11 mouse cellular contexts compared by ENCODE assay signal in the genomic region with DNA sequence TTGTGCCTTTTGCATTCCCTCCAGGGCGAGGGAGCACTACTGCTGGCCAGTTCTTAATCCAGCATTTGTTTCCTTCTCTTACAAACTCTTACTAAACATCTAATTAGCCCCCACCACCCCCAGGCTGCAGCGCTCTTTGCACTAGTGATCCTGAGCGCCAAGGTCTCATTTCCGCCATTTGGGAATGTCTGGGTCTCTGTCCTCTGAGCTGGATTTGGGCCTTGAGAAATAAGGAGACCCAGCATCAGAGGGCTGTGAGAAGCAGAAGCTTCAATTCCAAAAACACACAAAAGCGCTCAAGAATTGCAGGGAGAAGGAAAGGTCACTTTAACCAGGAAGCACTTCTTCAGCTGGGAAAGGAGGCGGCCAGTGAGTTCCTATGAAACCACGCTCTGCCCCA. TPM values are rescaled to one million over a fixed set of nuclear protein-coding genes. Genes with fewer than 3 reads are reported as not detected.
DNase-seq lines count a peak whose midpoint lies in the region; ATAC-seq and TF ChIP-seq lines count a peak whose summit lies in the region.
"Had no signal": no experiment of that assay in that cellular context is flagged by ENCODE, and none has a peak within 500 bp of the region (broad histone marks: within the 10 kb centered on the region; RNA-seq: fewer than 3 reads in every experiment).

No protein-coding gene starts in this region.

- no peak overlapping the region for H3K9ac ChIP-seq in kidney, embryonic 15.5 days
- no peak overlapping the region for H3K9ac ChIP-seq in embryonic facial prominence, embryonic 11.5 days (replicated peaks; ENCODE audit: low read length)
- no peak overlapping the region for H3K9ac ChIP-seq in hindbrain, embryonic 15.5 days
- H3K9ac ChIP-seq in midbrain, embryonic 16.5 days (ENCODE audit: low read depth, low read length): no peak overlapping the region
- H3K9ac ChIP-seq: heart, embryonic 15.5 days had no signal

- no peaks in the 10 kb centered on the region for H3K4me1 ChIP-seq in kidney, adult 2 months (ENCODE audit: control insufficient read depth, insufficient read depth, low read length)
- peaks cover 21% of the 10 kb centered on the region for H3K4me1 ChIP-seq in kidney, embryonic 15.5 days
- H3K4me1 ChIP-seq in embryonic facial prominence, embryonic 11.5 days (ENCODE audit: control insufficient read depth, insufficient read depth, low read length): no peaks in the 10 kb centered on the region
- peaks cover 40% of the 10 kb centered on the region for H3K4me1 ChIP-seq in hindbrain, embryonic 15.5 days (replicated peaks)
- peaks cover 39% of the 10 kb centered on the region for H3K4me1 ChIP-seq in midbrain, embryonic 16.5 days (ENCODE audit: control insufficient read depth, insufficient read depth, low read length)
- H3K4me1 ChIP-seq: heart, embryonic 15.5 days had no signal

- no peak for ATAC-seq in kidney, embryonic 15.5 days (replicated peaks; ENCODE audit: low FRiP score)
- no peak for ATAC-seq in embryonic facial prominence, embryonic 11.5 days (replicated peaks; ENCODE audit: insufficient number of reproducible peaks, low FRiP score, low TSS enrichment, low read depth)
- ATAC-seq in hindbrain, embryonic 15.5 days (ENCODE audit: low FRiP score, low read depth): no peak
- ATAC-seq in midbrain, embryonic 16.5 days: no peak

- no peak for TF ChIP-seq POLR2A in kidney, adult 2 months (IDR thresholded peaks at IDR 0.05; ENCODE audit: low read depth, low read length)

- no peak for TF ChIP-seq CTCF in kidney, adult 2 months (conservative IDR thresholded peaks at IDR 0.05; ENCODE audit: insufficient read depth, insufficient read length, low read depth, low read length)

- no peak overlapping the region for H3K4me2 ChIP-seq in kidney, embryonic 15.5 days
- H3K4me2 ChIP-seq in embryonic facial prominence, embryonic 11.5 days (ENCODE audit: low read depth, low read length): no peak overlapping the region
- H3K4me2 ChIP-seq in hindbrain, embryonic 15.5 days: no peak overlapping the region
- no peak overlapping the region for H3K4me2 ChIP-seq in midbrain, embryonic 16.5 days (ENCODE audit: low read length)
- H3K4me2 ChIP-seq: heart, embryonic 15.5 days had no signal

- H3K36me3 ChIP-seq in kidney, adult 2 months (ENCODE audit: control insufficient read depth, insufficient read depth, low read length): no peaks in the 10 kb centered on the region
- H3K36me3 ChIP-seq in kidney, embryonic 15.5 days: no peaks in the 10 kb centered on the region
- H3K36me3 ChIP-seq in embryonic facial prominence, embryonic 11.5 days (replicated peaks; ENCODE audit: control insufficient read depth, insufficient read depth, low read depth, low read length): no peaks in the 10 kb centered on the region
- H3K36me3 ChIP-seq in hindbrain, embryonic 15.5 days: no peaks in the 10 kb centered on the region
- H3K36me3 ChIP-seq in midbrain, embryonic 16.5 days (ENCODE audit: control insufficient read depth, insufficient read depth, low read length): no peaks in the 10 kb centered on the region
- H3K36me3 ChIP-seq: heart, embryonic 15.5 days had no signal

- H3K9me3 ChIP-seq in kidney, embryonic 15.5 days (replicated peaks): no peaks in the 10 kb centered on the region
- no peaks in the 10 kb centered on the region for H3K9me3 ChIP-seq in embryonic facial prominence, embryonic 11.5 days (replicated peaks; ENCODE audit: control insufficient read depth, low read length)
- no peaks in the 10 kb centered on the region for H3K9me3 ChIP-seq in hindbrain, embryonic 15.5 days
- no peaks in the 10 kb centered on the region for H3K9me3 ChIP-seq in midbrain, embryonic 16.5 days (replicated peaks; ENCODE audit: control insufficient read depth, low read length, poor library complexity, severe bottlenecking)
- H3K9me3 ChIP-seq: heart, embryonic 15.5 days had no signal

- peak overlapping the region; percentile 56; the same call in 1 of the 2 replicates for H3K27ac ChIP-seq in kidney, adult 2 months (ENCODE audit: insufficient read depth, low read depth, low read length)
- no peak overlapping the region for H3K27ac ChIP-seq in kidney, embryonic 15.5 days
- H3K27ac ChIP-seq in embryonic facial prominence, embryonic 11.5 days (replicated peaks; ENCODE audit: low read depth, low read length): peak overlapping the region; percentile 11; the same call in 1 of the 2 replicates
- H3K27ac ChIP-seq in hindbrain, embryonic 15.5 days (replicated peaks): peak overlapping the region; percentile 88
- peak overlapping the region; percentile 92 for H3K27ac ChIP-seq in midbrain, embryonic 16.5 days (ENCODE audit: low read length)
- H3K27ac ChIP-seq: heart, embryonic 15.5 days had no signal

- peak; percentile 34 for DNase-seq in kidney, adult 2 months
- DNase-seq in embryonic facial prominence, embryonic 11.5 days (ENCODE audit: low spot score): no peak
- no peak for DNase-seq in cerebellum, adult 9-10 months
- DNase-seq in natural killer cell, adult 2 months (ENCODE audit: low spot score in 2 of 2): no peak
- DNase-seq in thymus, postnatal 25 days: no peak
- DNase-seq: lung, adult 18-20 months had no signal

- WGBS in kidney, adult 2 months: 76% methylated on average over 7 of the region's 7 CpGs
- 76% methylated on average over 7 of the region's 7 CpGs for WGBS in kidney, embryonic 15.5 days
- WGBS in embryonic facial prominence, embryonic 11.5 days: 66% methylated on average over 7 of the region's 7 CpGs
- WGBS in hindbrain, embryonic 15.5 days: 76% methylated on average over 7 of the region's 7 CpGs
- WGBS in midbrain, embryonic 16.5 days: 50% methylated on average over 7 of the region's 7 CpGs

- no peak overlapping the region for H3K4me3 ChIP-seq in kidney, adult 2 months (ENCODE audit: insufficient read depth, low read depth, low read length)
- H3K4me3 ChIP-seq in kidney, embryonic 15.5 days (replicated peaks): no peak overlapping the region
- no peak overlapping the region for H3K4me3 ChIP-seq in embryonic facial prominence, embryonic 11.5 days (ENCODE audit: low read depth, low read length)
- H3K4me3 ChIP-seq in hindbrain, embryonic 15.5 days: no peak overlapping the region
- no peak overlapping the region for H3K4me3 ChIP-seq in midbrain, embryonic 16.5 days (ENCODE audit: low read depth, low read length)
- H3K4me3 ChIP-seq: heart, embryonic 15.5 days had no signal

- H3K27me3 ChIP-seq in kidney, adult 2 months (replicated peaks; ENCODE audit: control insufficient read depth, insufficient read depth, low read length): no peaks in the 10 kb centered on the region
- no peaks in the 10 kb centered on the region for H3K27me3 ChIP-seq in kidney, embryonic 15.5 days
- H3K27me3 ChIP-seq in embryonic facial prominence, embryonic 11.5 days (ENCODE audit: control insufficient read depth, insufficient read depth, low read length): no peaks in the 10 kb centered on the region
- H3K27me3 ChIP-seq in hindbrain, embryonic 15.5 days: no peaks in the 10 kb centered on the region
- no peaks in the 10 kb centered on the region for H3K27me3 ChIP-seq in midbrain, embryonic 16.5 days (ENCODE audit: control insufficient read depth, insufficient read depth, low read depth, low read length)

RNA-seq across cellular contexts. Expression of a gene that starts 7.8 kb away (rescaled TPM):
- not detected in 2 replicates for polyA plus RNA-seq in kidney, adult 2 months (2012; rRNA removed)
- 0.35 TPM in 1 of 2 replicates, not detected in the other for polyA plus RNA-seq in kidney, embryonic 15.5 days (2015; fragmentation: Nextera tagmentation; extraction: Ambion mirVana)
- 2.2 and 2.6 TPM in 2 replicates for polyA plus RNA-seq in embryonic facial prominence, embryonic 11.5 days (2014; fragmentation: Nextera tagmentation; extraction: Ambion mirVana)
- polyA plus RNA-seq in hindbrain, embryonic 15.5 days (2015; fragmentation: Nextera tagmentation; extraction: Ambion mirVana): 1.2 and 1.3 TPM in 2 replicates
- 2.6 and 2.7 TPM in 2 replicates for polyA plus RNA-seq in midbrain, embryonic 16.5 days (2015; fragmentation: Nextera tagmentation; extraction: Ambion mirVana)
- polyA plus RNA-seq: C2C12; heart, embryonic 15.5 days had no signal

RNA-seq across cellular contexts. Expression of a gene that starts 27.9 kb away (rescaled TPM):
- 70.0 and 75.9 TPM in 2 replicates for polyA plus RNA-seq in kidney, adult 2 months (2012; rRNA removed)
- 71.7 and 81.2 TPM in 2 replicates for polyA plus RNA-seq in kidney, embryonic 15.5 days (2015; fragmentation: Nextera tagmentation; extraction: Ambion mirVana)
- polyA plus RNA-seq in embryonic facial prominence, embryonic 11.5 days (2014; fragmentation: Nextera tagmentation; extraction: Ambion mirVana): 33.4 and 38.5 TPM in 2 replicates
- polyA plus RNA-seq in hindbrain, embryonic 15.5 days (2015; fragmentation: Nextera tagmentation; extraction: Ambion mirVana): 102 and 114 TPM in 2 replicates
- polyA plus RNA-seq in midbrain, embryonic 16.5 days (2015; fragmentation: Nextera tagmentation; extraction: Ambion mirVana): 94.6 and 111 TPM in 2 replicates
